Mouse (Mus musculus) layer of hippocampus, adult 9-11 months (tissue): ENCODE results near the gene Mllt10.

Experiments used
- DNase-seq: peaks from one replicate; pipeline ENCODE4 v3.0.0; 2022

The Mllt10 gene

GRCm38 (mm10) chr2:18034371-18035250 lies 20.4 kb upstream of the Mllt10 start:
- DNase-seq: no peak

GRCm38 (mm10) chr2:18037491-18037890 lies 17.5 kb upstream of the Mllt10 start, which contains the start of gene A930004D18Rik:
Gene A930004D18Rik (minus strand): TSS chr2:18037737.
- no peak for DNase-seq

GRCm38 (mm10) chr2:18038141-18038752 lies 16.8 kb upstream of the Mllt10 start:
- DNase-seq: no peak

GRCm38 (mm10) chr2:18038895-18039371 lies 16.1 kb upstream of the Mllt10 start:
- DNase-seq: no peak

- no peak for DNase-seq
These were observed 15.3 kb upstream of the Mllt10 start for GRCm38 (mm10) chr2:18039566-18040290.

- no peak for DNase-seq
These were observed 14.5 kb upstream of the Mllt10 start for GRCm38 (mm10) chr2:18040347-18041160.

- DNase-seq: no peak
These were observed 13.7 kb upstream of the Mllt10 start for GRCm38 (mm10) chr2:18041199-18041885.

GRCm38 (mm10) chr2:18045143-18045780 lies 9.8 kb upstream of the Mllt10 start:
- no peak for DNase-seq

- no peak for DNase-seq
These were observed 9.3 kb upstream of the Mllt10 start for GRCm38 (mm10) chr2:18045781-18046181.

- no peak for DNase-seq
These were observed 8.9 kb upstream of the Mllt10 start for GRCm38 (mm10) chr2:18046186-18046585.

GRCm38 (mm10) chr2:18046758-18047645 lies 8.0 kb upstream of the Mllt10 start:
- peak; percentile 67 for DNase-seq

- DNase-seq: peak; percentile 44
These were observed 7.2 kb upstream of the Mllt10 start for GRCm38 (mm10) chr2:18047646-18048452.

GRCm38 (mm10) chr2:18048453-18049075 lies 6.5 kb upstream of the Mllt10 start, which contains the start of gene Skida1:
Gene Skida1 (minus strand): TSS chr2:18049051.
- DNase-seq: no peak

GRCm38 (mm10) chr2:18049279-18049821 lies 5.7 kb upstream of the Mllt10 start:
- DNase-seq: no peak

GRCm38 (mm10) chr2:18050018-18050417 lies 5.0 kb upstream of the Mllt10 start:
- DNase-seq: no peak

GRCm38 (mm10) chr2:18050541-18050985 lies 4.5 kb upstream of the Mllt10 start:
- DNase-seq: no peak

- DNase-seq: no peak
These were observed 3.8 kb upstream of the Mllt10 start for GRCm38 (mm10) chr2:18051026-18051830.

- no peak for DNase-seq
These were observed 3.2 kb upstream of the Mllt10 start for GRCm38 (mm10) chr2:18051831-18052170.
